Mouse (Mus musculus) G1E (cell line): ENCODE results near the gene Fam20a. TPM values are rescaled to one million over a fixed set of nuclear protein-coding genes. Genes with fewer than 3 reads are reported as not detected.

Experiments
- ATAC-seq: 2 replicates; pipeline ENCODE4 v1.8.0; 2016; ENCODE audit warnings: mild to moderate bottlenecking; ENCODE audit not compliant: insufficient number of reproducible peaks, poor library complexity, low FRiP score, severe bottlenecking; ENCODE audit errors: extremely low read depth
- DNase-seq: peaks from one replicate; pipeline ENCODE4 v3.0.0; 2012; ENCODE audit warnings: low spot score
- H3K27me3 ChIP-seq: 2 replicates; pipeline ENCODE4 v1.6.1; 2012; ENCODE audit warnings: mild to moderate bottlenecking, low read length, inconsistent platforms; ENCODE audit not compliant: insufficient read depth
- H3K36me3 ChIP-seq: replicated peaks from 2 replicates; pipeline ENCODE3; 2012; ENCODE audit warnings: mild to moderate bottlenecking, inconsistent platforms
- H3K4me1 ChIP-seq: 2 replicates; pipeline ENCODE4 v1.6.1; 2012; ENCODE audit warnings: low read depth, low read length, inconsistent platforms, mixed read lengths; ENCODE audit not compliant: insufficient read depth
- H3K4me3 ChIP-seq: 2 replicates; pipeline ENCODE4 v1.5.1; 2012; ENCODE audit warnings: low read depth, mild to moderate bottlenecking, inconsistent platforms, low read length, moderate library complexity, mixed read lengths
- H3K9me3 ChIP-seq: replicated peaks from 2 replicates; pipeline ENCODE4 v1.6.1; 2012; ENCODE audit warnings: inconsistent platforms
- CTCF ChIP-seq: IDR thresholded peaks from 2 replicates; pipeline ENCODE4 v1.5.1; 2012; ENCODE audit warnings: low read depth, low read length, inconsistent platforms, mixed read lengths
- GATA1 ChIP-seq: IDR thresholded peaks from 2 replicates; pipeline ENCODE4 v1.6.1; 2012; ENCODE audit warnings: borderline replicate concordance, low read length, inconsistent platforms, mixed read lengths
- GATA2 ChIP-seq: IDR thresholded peaks from 2 replicates; pipeline ENCODE4 v1.6.1; 2012; ENCODE audit warnings: low read depth, low read length, inconsistent platforms, borderline replicate concordance
- POLR2AphosphoS5 ChIP-seq: IDR thresholded peaks from 2 replicates; pipeline ENCODE4 v1.6.1; 2012; ENCODE audit warnings: low read depth, low read length, inconsistent platforms; ENCODE audit not compliant: insufficient replicate concordance
- TAL1 ChIP-seq: conservative IDR thresholded peaks from 2 replicates; pipeline ENCODE4 v1.6.1; 2012; ENCODE audit warnings: low read depth, low read length, inconsistent platforms, mixed read lengths
- polyA plus RNA-seq: library from polyadenylated mRNA; stranded (reverse); fragments of >175 nt; gene quantifications from 2 replicates; pipeline ENCODE4 v1.2.3, GENCODE M21; 2012
- total RNA-seq, 2 experiments: library from RNA; stranded (forward) in 1 of 2; stranded (reverse) in 1 of 2; fragments of 200-1000 nt in 1 of 2; fragments of >200 nt in 1 of 2; fragmentation: Nextera tagmentation in 1 of 2; gene quantifications; 2 replicates each; pipeline ENCODE4 v1.2.3; 2014 to 2017

Gene Fam20a
- total and polyA plus RNA-seq, 3 experiments, result 0.05 TPM; not detected in 2

DNA sequence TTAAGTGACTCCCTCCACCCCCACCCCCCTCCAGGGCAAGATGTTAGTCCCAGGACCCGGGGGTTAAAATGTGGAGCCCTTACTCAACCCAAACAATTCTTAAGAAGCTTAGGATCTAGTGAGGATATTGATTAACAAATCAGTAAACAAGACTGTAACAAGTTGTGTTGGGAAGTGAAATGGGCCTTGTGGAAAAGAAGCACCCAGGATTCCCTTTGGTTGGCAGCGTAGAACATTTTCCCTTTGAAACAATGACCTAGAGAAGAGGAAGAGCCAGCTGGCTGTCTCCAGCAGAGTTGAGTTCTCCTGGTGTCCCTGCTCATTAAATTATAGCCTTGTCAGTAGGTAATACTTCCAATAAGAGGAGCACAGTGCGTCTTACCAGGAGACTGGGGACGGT lies 13.3 kb downstream of the Fam20a start:
- DNase-seq (no peak), ATAC-seq (no peak)
- peaks cover 16% of the 10 kb centered on the region for H3K9me3 ChIP-seq
- H3K36me3 ChIP-seq, result no peaks in the 10 kb centered on the region
- no peaks in the 10 kb centered on the region for H3K27me3 ChIP-seq
- no peaks in the 10 kb centered on the region for H3K4me1 ChIP-seq
- TF ChIP-seq CTCF (no peak), POLR2AphosphoS5 (no peak), GATA1 (no peak), TAL1 (no peak), GATA2 (no peak)
- no peak overlapping the region for H3K4me3 ChIP-seq

DNA sequence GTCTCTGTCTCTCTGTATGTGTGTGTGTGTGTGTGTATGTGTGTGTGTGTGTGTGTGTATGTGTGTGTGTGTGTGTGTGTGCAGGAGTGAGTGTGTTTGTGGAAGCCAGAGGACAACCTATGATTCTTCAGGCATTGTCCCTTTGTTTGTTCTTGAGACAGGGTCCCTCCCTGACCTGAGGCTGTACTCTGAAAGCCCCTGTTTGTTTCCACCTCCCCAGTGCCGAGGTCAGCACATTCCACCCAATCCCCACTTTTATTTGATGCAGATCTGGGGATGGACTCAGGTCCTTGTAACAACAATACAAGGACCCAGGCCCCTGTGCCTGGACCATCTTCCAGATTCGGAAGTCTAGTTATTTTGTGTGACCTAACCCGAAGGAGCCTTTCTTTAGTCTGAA lies 14.6 kb downstream of the Fam20a start:
- ATAC-seq (no peak), DNase-seq (no peak)
- Histone ChIP-seq H3K27me3 (no peaks in the 10 kb centered on the region), H3K36me3 (no peaks in the 10 kb centered on the region), H3K4me1 (no peaks in the 10 kb centered on the region), H3K4me3 (no peak overlapping the region), H3K9me3 (peaks cover 16% of the 10 kb centered on the region)
- no peak for TF ChIP-seq POLR2AphosphoS5
- TF ChIP-seq CTCF, result no peak
- TF ChIP-seq GATA2, result no peak
- TF ChIP-seq TAL1, result no peak
- TF ChIP-seq GATA1, result no peak

DNA sequence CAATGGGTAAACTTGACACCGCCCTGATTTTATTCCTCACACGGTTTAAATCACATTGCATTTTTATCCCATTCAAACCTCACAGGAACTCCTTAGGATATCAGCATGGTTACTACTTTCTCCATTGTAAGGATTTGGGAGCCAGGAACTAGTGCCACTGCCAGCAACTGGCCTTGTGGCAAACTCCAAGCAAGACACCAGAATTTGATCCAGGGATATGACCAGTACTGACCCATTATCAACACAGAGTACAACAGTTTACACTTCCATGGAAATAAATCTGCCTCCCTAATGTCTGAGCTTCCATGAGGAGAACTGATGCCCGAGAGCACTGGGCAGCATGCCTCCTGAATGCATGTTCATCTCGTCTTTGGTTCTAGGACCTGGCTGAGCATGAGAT lies 15.5 kb downstream of the Fam20a start:
- ATAC-seq (no peak), DNase-seq (no peak)
- H3K27me3 ChIP-seq, result no peaks in the 10 kb centered on the region
- no peak overlapping the region for H3K4me3 ChIP-seq
- H3K4me1 ChIP-seq, result no peaks in the 10 kb centered on the region
- peaks cover 16% of the 10 kb centered on the region for H3K9me3 ChIP-seq
- TF ChIP-seq POLR2AphosphoS5 (no peak), TAL1 (no peak), CTCF (no peak), GATA1 (no peak), GATA2 (no peak)
- no peaks in the 10 kb centered on the region for H3K36me3 ChIP-seq

DNA sequence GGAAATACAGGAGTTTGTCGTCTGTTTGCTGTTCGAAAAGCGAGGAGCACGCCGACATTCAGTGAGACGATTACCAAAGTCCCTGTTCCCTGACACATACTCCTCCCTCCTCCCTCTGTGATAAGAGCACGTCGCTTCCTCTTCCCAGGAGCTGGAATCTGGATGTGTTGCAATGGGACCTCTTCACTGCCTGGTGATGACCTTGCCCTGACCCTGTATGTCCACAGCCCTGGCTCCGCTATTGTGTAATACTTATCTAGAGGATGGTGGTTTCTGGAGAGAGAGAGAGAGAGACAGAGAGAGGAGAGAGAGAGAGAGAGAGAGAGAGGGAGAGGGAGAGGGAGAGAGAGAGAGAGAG lies 16.0 kb downstream of the Fam20a start:
- Histone ChIP-seq H3K9me3 (peaks cover 16% of the 10 kb centered on the region), H3K36me3 (no peaks in the 10 kb centered on the region), H3K4me3 (no peak overlapping the region), H3K27me3 (no peaks in the 10 kb centered on the region), H3K4me1 (no peaks in the 10 kb centered on the region)
- TF ChIP-seq TAL1, result no peak
- TF ChIP-seq GATA2, result no peak
- TF ChIP-seq POLR2AphosphoS5, result no peak
- TF ChIP-seq CTCF, result no peak
- no peak for TF ChIP-seq GATA1
- no peak for ATAC-seq
- no peak for DNase-seq

DNA sequence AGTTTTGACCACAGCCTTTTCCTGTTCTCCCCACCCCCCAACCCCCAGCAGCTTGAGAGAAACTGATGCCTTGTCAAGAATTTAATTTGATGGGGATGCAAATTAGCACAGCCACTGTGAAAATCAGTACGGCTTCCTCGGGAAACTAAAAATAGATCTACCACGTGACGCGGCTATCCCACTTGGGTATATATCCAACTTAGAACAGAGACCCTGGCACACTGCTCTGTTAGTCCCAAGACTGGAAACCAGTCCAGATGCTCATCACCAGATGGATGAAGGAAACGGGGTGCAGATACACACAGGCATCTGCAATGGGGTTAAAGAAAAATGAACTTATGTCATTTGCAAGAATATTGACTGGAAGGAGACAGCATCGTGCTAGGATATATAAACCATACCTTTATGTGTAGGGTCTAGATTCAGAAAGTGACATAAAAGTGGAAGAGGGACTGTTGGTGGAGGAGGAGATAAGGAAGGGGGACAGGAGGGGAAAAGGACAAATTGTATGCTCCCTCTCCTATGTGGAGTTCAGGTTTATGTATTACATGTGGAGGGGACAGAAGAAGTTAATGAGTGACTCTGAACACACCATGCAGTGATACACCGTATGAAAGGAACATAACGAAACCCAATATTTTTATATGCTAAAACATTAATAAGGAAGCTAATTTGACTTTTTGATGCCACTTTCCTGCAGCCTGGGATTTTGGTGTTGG lies 16.6 kb downstream of the Fam20a start:
- no peaks in the 10 kb centered on the region for H3K27me3 ChIP-seq
- no peak for ATAC-seq

DNA sequence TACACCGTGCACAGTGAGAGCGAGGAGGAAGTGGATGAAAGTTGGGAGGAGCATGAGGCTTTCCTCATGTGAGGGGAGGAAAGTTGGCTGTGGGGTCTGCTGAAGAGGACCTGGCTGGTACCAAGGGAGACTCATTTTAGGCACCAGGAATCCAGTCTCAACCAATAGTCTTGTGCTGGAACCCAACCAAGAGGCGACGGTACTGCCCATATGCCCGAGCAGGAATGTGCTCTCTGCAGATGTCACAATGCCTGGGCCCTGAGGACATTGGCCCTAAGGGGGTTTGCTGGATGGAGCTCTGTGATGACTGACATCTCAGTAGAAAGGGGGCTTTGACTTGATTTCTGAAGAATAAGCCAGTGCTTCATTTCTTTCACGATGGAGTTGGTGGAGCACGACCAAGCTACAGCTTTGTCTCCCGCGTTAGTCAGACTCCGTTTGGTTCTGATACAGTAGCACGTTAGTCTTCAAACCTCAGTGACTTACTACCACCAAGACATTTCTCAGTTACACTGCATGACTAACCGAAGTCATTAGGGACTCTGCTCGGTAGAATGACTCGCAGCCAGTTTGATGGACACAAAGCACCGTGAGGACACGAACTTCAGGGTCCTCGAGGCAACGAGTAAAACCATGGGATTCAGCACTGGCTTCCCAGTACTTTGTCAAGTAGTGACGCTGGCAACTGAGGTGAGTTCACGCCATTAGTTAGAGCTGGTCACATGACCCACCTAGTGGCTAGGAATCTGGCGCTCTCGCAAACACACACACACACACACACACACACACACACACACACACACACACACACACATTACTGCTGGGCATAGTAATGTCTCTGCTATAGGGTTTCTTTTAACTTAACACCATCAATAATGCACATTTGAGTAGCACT lies 17.5 kb downstream of the Fam20a start:
- DNase-seq (no peak), ATAC-seq (no peak)
- Histone ChIP-seq H3K4me1 (no peaks in the 10 kb centered on the region), H3K36me3 (no peaks in the 10 kb centered on the region), H3K9me3 (peaks cover 14% of the 10 kb centered on the region), H3K27me3 (no peaks in the 10 kb centered on the region), H3K4me3 (no peak overlapping the region)
- TF ChIP-seq POLR2AphosphoS5 (no peak), TAL1 (no peak), CTCF (no peak), GATA2 (no peak), GATA1 (no peak)

More for the DNA sequence above, 16.6 kb downstream of the Fam20a start:
- no peak for DNase-seq
- Histone ChIP-seq H3K4me3 (no peak overlapping the region), H3K36me3 (no peaks in the 10 kb centered on the region), H3K9me3 (peaks cover 14% of the 10 kb centered on the region), H3K4me1 (no peaks in the 10 kb centered on the region)
- TF ChIP-seq TAL1 (no peak), CTCF (no peak), GATA2 (no peak), GATA1 (no peak), POLR2AphosphoS5 (no peak)

DNA sequence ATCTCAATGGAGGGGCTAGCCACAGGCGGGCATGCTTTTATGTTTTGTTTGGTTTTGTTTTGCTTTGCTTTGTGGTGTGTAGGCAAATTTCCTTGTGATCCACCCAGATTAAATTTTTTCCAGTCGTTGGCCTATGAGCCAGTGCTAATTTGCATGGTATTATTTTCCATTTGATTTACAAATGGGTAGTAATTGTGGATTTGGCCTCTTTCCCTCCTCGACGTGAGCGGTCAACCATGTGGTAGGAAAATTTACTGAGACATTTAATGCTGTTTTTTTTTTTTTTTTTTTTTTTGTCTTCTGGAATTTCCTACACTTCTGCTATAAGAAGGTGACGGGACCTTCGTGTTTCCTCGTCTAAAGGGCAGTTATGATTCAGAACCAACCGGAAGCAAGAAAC lies 18.2 kb downstream of the Fam20a start:
- Histone ChIP-seq H3K36me3 (no peaks in the 10 kb centered on the region), H3K27me3 (no peaks in the 10 kb centered on the region), H3K4me3 (no peak overlapping the region), H3K4me1 (no peaks in the 10 kb centered on the region), H3K9me3 (peaks cover 15% of the 10 kb centered on the region)
- DNase-seq, result no peak
- no peak for ATAC-seq
- TF ChIP-seq CTCF, result no peak
- no peak for TF ChIP-seq TAL1
- TF ChIP-seq POLR2AphosphoS5, result no peak
- no peak for TF ChIP-seq GATA2
- TF ChIP-seq GATA1, result no peak
